ENCODE assay signal across 19 mouse cellular contexts in the genomic region with DNA sequence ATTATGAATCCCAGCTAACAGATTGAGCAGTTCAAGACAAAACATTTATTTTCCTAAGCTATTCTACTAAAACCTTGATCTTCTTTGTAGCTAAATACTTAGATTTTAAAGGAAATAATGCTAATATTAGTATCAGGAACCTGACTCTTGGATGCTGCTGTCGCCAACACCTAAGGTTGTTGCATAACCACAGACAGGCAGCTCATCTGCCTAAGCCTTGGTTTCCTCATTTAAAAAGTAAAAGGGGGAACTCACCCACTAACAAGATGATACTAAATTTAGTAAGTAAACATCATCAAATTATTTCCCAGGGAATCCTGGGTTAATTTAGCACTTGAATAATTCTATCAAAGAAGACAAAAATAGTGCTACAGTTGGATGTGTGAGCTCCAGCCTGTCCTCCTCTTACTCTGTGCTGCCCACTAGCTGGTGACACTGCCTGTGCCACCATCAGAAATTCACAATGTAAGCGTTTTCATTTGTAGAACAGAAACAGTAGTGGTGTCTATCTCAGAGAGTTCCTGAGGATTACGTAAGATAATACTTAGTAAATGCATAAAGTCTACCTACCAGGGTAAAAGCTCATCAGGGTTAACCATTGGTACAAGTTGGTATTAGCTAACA. TPM values are rescaled to one million over a fixed set of nuclear protein-coding genes. Genes with fewer than 3 reads are reported as not detected.
DNase-seq lines count a peak whose midpoint lies in the region; ATAC-seq and TF ChIP-seq lines count a peak whose summit lies in the region.
"Had no signal": no experiment of that assay in that cellular context is flagged by ENCODE, and none has a peak within 500 bp of the region (broad histone marks: within the 10 kb centered on the region; RNA-seq: fewer than 3 reads in every experiment).

No protein-coding gene starts in this region.

- H3K9ac ChIP-seq in intestine, postnatal 0 days (ENCODE audit: low read depth, low read length): no peak overlapping the region
- no peak overlapping the region for H3K9ac ChIP-seq in intestine, embryonic 16.5 days (ENCODE audit: low read depth, low read length)
- H3K9ac ChIP-seq in liver, postnatal 0 days (replicated peaks): no peak overlapping the region
- H3K9ac ChIP-seq in liver, embryonic 12.5 days: no peak overlapping the region
- H3K9ac ChIP-seq: embryonic facial prominence, embryonic 13.5 days; heart, embryonic 13.5 days; limb, embryonic 13.5 days had no signal

- DNase-seq in liver, postnatal 0 days: no peak
- DNase-seq: cerebellum, adult 9-10 months; kidney, postnatal 4 days; retina, postnatal 1 day; right cerebral cortex, postnatal 4 days; thymus, postnatal 25 days had no signal

- ATAC-seq in intestine, postnatal 0 days: no peak
- no peak for ATAC-seq in intestine, embryonic 16.5 days
- peak; percentile 45 for ATAC-seq in liver, postnatal 0 days
- no peak for ATAC-seq in liver, embryonic 12.5 days
- ATAC-seq in megakaryocyte progenitor cell, adult 5-6 weeks (replicated peaks; ENCODE audit: poor library complexity): peak; percentile 66
- ATAC-seq in monocyte, adult 5-6 weeks (replicated peaks; ENCODE audit: insufficient number of reproducible peaks, low FRiP score, low TSS enrichment, poor library complexity, severe bottlenecking): no peak
- ATAC-seq: forebrain, embryonic 16.5 days; midbrain, embryonic 16.5 days had no signal

- H3K4me1 ChIP-seq in intestine, postnatal 0 days (replicated peaks; ENCODE audit: control insufficient read depth, insufficient read depth, low read length): no peaks in the 10 kb centered on the region
- H3K4me1 ChIP-seq in intestine, embryonic 16.5 days (ENCODE audit: control insufficient read depth, insufficient read depth, low read length): no peaks in the 10 kb centered on the region
- peaks cover 12% of the 10 kb centered on the region for H3K4me1 ChIP-seq in liver, postnatal 0 days (ENCODE audit: insufficient read depth)
- H3K4me1 ChIP-seq in liver, embryonic 12.5 days: no peaks in the 10 kb centered on the region
- peaks cover 3% of the 10 kb centered on the region for H3K4me1 ChIP-seq in cortical plate, adult 2 months (ENCODE audit: control insufficient read depth, insufficient read depth, low read length)
- H3K4me1 ChIP-seq: embryonic facial prominence, embryonic 13.5 days; limb, embryonic 13.5 days had no signal

- H3K36me3 ChIP-seq in intestine, postnatal 0 days (ENCODE audit: control insufficient read depth, insufficient read depth): no peaks in the 10 kb centered on the region
- H3K36me3 ChIP-seq in intestine, embryonic 16.5 days (ENCODE audit: control insufficient read depth, insufficient read depth, low read length): no peaks in the 10 kb centered on the region
- H3K36me3 ChIP-seq in liver, postnatal 0 days (replicated peaks; ENCODE audit: insufficient read depth, low read length): no peaks in the 10 kb centered on the region
- no peaks in the 10 kb centered on the region for H3K36me3 ChIP-seq in liver, embryonic 12.5 days
- H3K36me3 ChIP-seq: embryonic facial prominence, embryonic 13.5 days; limb, embryonic 13.5 days had no signal

- H3K27me3 ChIP-seq in intestine, postnatal 0 days (replicated peaks; ENCODE audit: control insufficient read depth, insufficient read depth, low read length): no peaks in the 10 kb centered on the region
- no peaks in the 10 kb centered on the region for H3K27me3 ChIP-seq in intestine, embryonic 16.5 days (replicated peaks; ENCODE audit: control insufficient read depth, insufficient read depth, low read length)
- H3K27me3 ChIP-seq in liver, postnatal 0 days (ENCODE audit: insufficient read depth, low read length): no peaks in the 10 kb centered on the region
- no peaks in the 10 kb centered on the region for H3K27me3 ChIP-seq in liver, embryonic 12.5 days (replicated peaks)
- H3K27me3 ChIP-seq: embryonic facial prominence, embryonic 13.5 days; heart, embryonic 13.5 days; limb, embryonic 13.5 days had no signal

- 75% methylated on average over 3 of the region's 3 CpGs for WGBS in intestine, postnatal 0 days
- 82% methylated on average over 3 of the region's 3 CpGs for WGBS in intestine, embryonic 16.5 days
- 48% methylated on average over 3 of the region's 3 CpGs for WGBS in liver, postnatal 0 days (ENCODE audit: insufficient replicate concordance)
- WGBS in liver, embryonic 12.5 days (ENCODE audit: insufficient replicate concordance): 47% methylated on average over 3 of the region's 3 CpGs

- no peak for TF ChIP-seq POLR2A in cortical plate, adult 2 months (IDR thresholded peaks at IDR 0.05; ENCODE audit: extremely low read depth, insufficient read depth, low read length)

- H3K4me2 ChIP-seq in intestine, postnatal 0 days (replicated peaks; ENCODE audit: low read depth): no peak overlapping the region
- no peak overlapping the region for H3K4me2 ChIP-seq in intestine, embryonic 16.5 days (ENCODE audit: low read depth, low read length)
- no peak overlapping the region for H3K4me2 ChIP-seq in liver, postnatal 0 days (ENCODE audit: low read depth, low read length)
- H3K4me2 ChIP-seq in liver, embryonic 12.5 days: no peak overlapping the region
- H3K4me2 ChIP-seq: embryonic facial prominence, embryonic 13.5 days; heart, embryonic 13.5 days; limb, embryonic 13.5 days had no signal

- TF ChIP-seq CTCF in intestine, postnatal 0 days (IDR thresholded peaks at IDR 0.05; ENCODE audit: low read depth): peak; percentile 49
- TF ChIP-seq CTCF in liver, postnatal 0 days (IDR thresholded peaks at IDR 0.05; ENCODE audit: low read depth): peak; percentile 33; the same call in 1 of the 2 replicates
- peak; percentile 28; the same call in 1 of the 2 replicates for TF ChIP-seq CTCF in cortical plate, adult 2 months (IDR thresholded peaks at IDR 0.05; ENCODE audit: extremely low read depth, insufficient read depth, low read length)

- H3K4me3 ChIP-seq in intestine, postnatal 0 days (ENCODE audit: low read depth, low read length): no peak overlapping the region
- no peak overlapping the region for H3K4me3 ChIP-seq in intestine, embryonic 16.5 days (ENCODE audit: low read length)
- H3K4me3 ChIP-seq in liver, postnatal 0 days (ENCODE audit: low read depth, low read length): no peak overlapping the region
- no peak overlapping the region for H3K4me3 ChIP-seq in liver, embryonic 12.5 days
- no peak overlapping the region for H3K4me3 ChIP-seq in cortical plate, adult 2 months (ENCODE audit: insufficient read depth, low read length)
- H3K4me3 ChIP-seq: embryonic facial prominence, embryonic 13.5 days; heart, embryonic 13.5 days; limb, embryonic 13.5 days had no signal

- H3K27ac ChIP-seq in intestine, postnatal 0 days (ENCODE audit: low read depth, low read length): no peak overlapping the region
- no peak overlapping the region for H3K27ac ChIP-seq in intestine, embryonic 16.5 days (ENCODE audit: low read length)
- peak overlapping the region; percentile 63; the same call in 1 of the 2 replicates for H3K27ac ChIP-seq in liver, postnatal 0 days (ENCODE audit: low read depth)
- H3K27ac ChIP-seq in liver, embryonic 12.5 days: no peak overlapping the region
- H3K27ac ChIP-seq in cortical plate, adult 2 months (ENCODE audit: insufficient read depth, low read length): 0 out of 2 replicates have a peak overlapping the region, but pooled peaks have one; percentile 13
- H3K27ac ChIP-seq: embryonic facial prominence, embryonic 13.5 days; heart, embryonic 13.5 days; limb, embryonic 13.5 days had no signal

- no peaks in the 10 kb centered on the region for H3K9me3 ChIP-seq in intestine, postnatal 0 days (ENCODE audit: control insufficient read depth)
- no peaks in the 10 kb centered on the region for H3K9me3 ChIP-seq in intestine, embryonic 16.5 days (ENCODE audit: control insufficient read depth, low read length)
- no peaks in the 10 kb centered on the region for H3K9me3 ChIP-seq in liver, postnatal 0 days (ENCODE audit: low read length)
- no peaks in the 10 kb centered on the region for H3K9me3 ChIP-seq in liver, embryonic 12.5 days (replicated peaks)
- H3K9me3 ChIP-seq: embryonic facial prominence, embryonic 13.5 days; heart, embryonic 13.5 days; limb, embryonic 13.5 days had no signal

- no peak for TF ChIP-seq EP300 in liver, postnatal 0 days (IDR thresholded peaks at IDR 0.05; ENCODE audit: low read depth)

RNA-seq across cellular contexts. Expression of a gene that starts 23.1 kb away (rescaled TPM):
- 3.5 and 4.4 TPM in 2 replicates for polyA plus RNA-seq in intestine, postnatal 0 days (2015; fragmentation: Nextera tagmentation; extraction: Ambion mirVana)
- polyA plus RNA-seq in intestine, embryonic 16.5 days (2015; fragmentation: Nextera tagmentation; extraction: Ambion mirVana): 5.9 and 6.6 TPM in 2 replicates
- polyA plus RNA-seq in liver, postnatal 0 days (2015; fragmentation: Nextera tagmentation; extraction: Ambion mirVana): 4.1 and 6.0 TPM in 2 replicates
- polyA plus RNA-seq in liver, embryonic 12.5 days (2016; fragmentation: Nextera tagmentation; extraction: Ambion mirVana): 2.9 and 3.1 TPM in 2 replicates
- polyA plus RNA-seq in cortical plate, adult 2 months (2012; rRNA removed): 19.8 and 22.3 TPM in 2 replicates
- total RNA-seq in megakaryocyte progenitor cell, adult 5-6 weeks (2015): 5.9 and 7.3 TPM in 2 replicates
- 3.1 and 8.3 TPM in 2 replicates for total RNA-seq in megakaryocyte progenitor cell, adult 5-6 weeks (2017)
- 1.6 to 4.1 TPM (median 2.0 TPM) in 3 replicates for total RNA-seq in monocyte, adult 5-6 weeks (2017)

RNA-seq across cellular contexts. Expression of a gene that starts 30.7 kb away (rescaled TPM):
- 16.5 and 19.4 TPM in 2 replicates for polyA plus RNA-seq in intestine, postnatal 0 days (2015; fragmentation: Nextera tagmentation; extraction: Ambion mirVana)
- 11.9 and 14.0 TPM in 2 replicates for polyA plus RNA-seq in intestine, embryonic 16.5 days (2015; fragmentation: Nextera tagmentation; extraction: Ambion mirVana)
- polyA plus RNA-seq in liver, postnatal 0 days (2015; fragmentation: Nextera tagmentation; extraction: Ambion mirVana): 0.91 and 1.2 TPM in 2 replicates
- 0.98 and 1.1 TPM in 2 replicates for polyA plus RNA-seq in liver, embryonic 12.5 days (2016; fragmentation: Nextera tagmentation; extraction: Ambion mirVana)
- 1.1 and 1.3 TPM in 2 replicates for polyA plus RNA-seq in cortical plate, adult 2 months (2012; rRNA removed)
- not detected in 2 replicates for total RNA-seq in megakaryocyte progenitor cell, adult 5-6 weeks (2015)
- not detected in 2 replicates for total RNA-seq in megakaryocyte progenitor cell, adult 5-6 weeks (2017)
- total RNA-seq in monocyte, adult 5-6 weeks (2017): not detected in 3 replicates
- total RNA-seq: hematopoietic stem cell, adult 5-6 weeks; megakaryocyte-erythroid progenitor cell, adult 5-6 weeks had no signal
- polyA plus RNA-seq: forebrain, embryonic 16.5 days had no signal

Comparison
In these comparisons a context has a peak if more than half of its experiments do, and no peak if none do; other contexts are left out.
1. ATAC-seq: peak in liver, postnatal 0 days (single experiment) and megakaryocyte progenitor cell, adult 5-6 weeks (single experiment); none in intestine, postnatal 0 days (single experiment), intestine, embryonic 16.5 days (single experiment), liver, embryonic 12.5 days (single experiment) and monocyte, adult 5-6 weeks (single experiment).
2. H3K27ac ChIP-seq: peak in liver, postnatal 0 days (single experiment) and cortical plate, adult 2 months (single experiment); none in intestine, postnatal 0 days (single experiment), intestine, embryonic 16.5 days (single experiment) and liver, embryonic 12.5 days (single experiment).
3. Peak in every context shown above with its lines, with median percentiles within 50 percentile points of each other: CTCF ChIP-seq.